Mouse (Mus musculus): ENCODE results near the gene Smc1b. TPM values are rescaled to one million over a fixed set of nuclear protein-coding genes. Genes with fewer than 3 reads are reported as not detected.

Gene Smc1b
- 0.04 and 0.27 TPM in 2 replicates for polyA plus RNA-seq (2021; fragmentation: Nextera tagmentation)
- long read RNA-seq, experiment 1 = 0 reads
- long read RNA-seq, experiment 2 = 0 reads

GRCm38 (mm10) chr15:85131275-85132192 is at the start of gene Smc1b, which contains the start of gene Ribc2:
TSS of gene Smc1b (minus strand) at chr15:85131964.
TSS of gene Ribc2 (plus strand) at chr15:85132078.

GRCm38 (mm10) chr15:85028648-85029047 is 103.1 kb downstream of the Smc1b start, which contains the start of gene Fam118a:
TSS of gene Fam118a (plus strand) at chr15:85028948.

GRCm38 (mm10) chr15:85016951-85017664 is 114.7 kb downstream of the Smc1b start, which contains the start of gene Upk3a:
TSS of gene Upk3a (plus strand) at chr15:85017141.

Other genes with a start within 250 kb of the Smc1b start
- 0.30 and 0.37 TPM in 2 replicates for gene Gm29666, start 211.9 kb downstream of the Smc1b start, polyA plus RNA-seq (2021; fragmentation: Nextera tagmentation)
- 10.8 and 12.7 TPM in 2 replicates for gene Nup50, start 208.6 kb downstream of the Smc1b start, polyA plus RNA-seq (2021; fragmentation: Nextera tagmentation)
- gene 5031439G07Rik, start 143.4 kb downstream of the Smc1b start, polyA plus RNA-seq (2021; fragmentation: Nextera tagmentation) = 5.2 and 5.4 TPM in 2 replicates
- 0.44 TPM in 1 of 2 replicates, not detected in the other for gene Upk3a, start 114.8 kb downstream of the Smc1b start, polyA plus RNA-seq (2021; fragmentation: Nextera tagmentation)
- 9.7 and 15.7 TPM in 2 replicates for gene Fam118a, start 103.0 kb downstream of the Smc1b start, polyA plus RNA-seq (2021; fragmentation: Nextera tagmentation)
- 0.32 and 0.53 TPM in 2 replicates for gene Ribc2, start 114 bp upstream of the Smc1b start, polyA plus RNA-seq (2021; fragmentation: Nextera tagmentation)
- 10.5 and 11.6 TPM in 2 replicates for gene Fbln1, start 74.0 kb upstream of the Smc1b start, polyA plus RNA-seq (2021; fragmentation: Nextera tagmentation)
- 266 and 278 TPM in 2 replicates for gene Atxn10, start 204.3 kb upstream of the Smc1b start, polyA plus RNA-seq (2021; fragmentation: Nextera tagmentation)

Measured in left cerebral cortex, adult 6 months (tissue).